Mouse (Mus musculus) left cerebral cortex, postnatal 4 days (tissue): ENCODE measurements at regions not wholly inside any gene's neighbourhood (a gene's known extent, or its start where the extent isn't known, plus 50 kb on each side); places are given as distances from the start of the nearest gene placed in this dataset.

Experiments used
- DNase-seq: peaks from one replicate; pipeline ENCODE4 v3.0.0-alpha.2; 2022
- intact Hi-C: fragments of 180-260 bp; cut with DNase I; formaldehyde crosslinking; loops from one replicate; pipeline ENCODE4 v1.15.1; 2025

DNA sequence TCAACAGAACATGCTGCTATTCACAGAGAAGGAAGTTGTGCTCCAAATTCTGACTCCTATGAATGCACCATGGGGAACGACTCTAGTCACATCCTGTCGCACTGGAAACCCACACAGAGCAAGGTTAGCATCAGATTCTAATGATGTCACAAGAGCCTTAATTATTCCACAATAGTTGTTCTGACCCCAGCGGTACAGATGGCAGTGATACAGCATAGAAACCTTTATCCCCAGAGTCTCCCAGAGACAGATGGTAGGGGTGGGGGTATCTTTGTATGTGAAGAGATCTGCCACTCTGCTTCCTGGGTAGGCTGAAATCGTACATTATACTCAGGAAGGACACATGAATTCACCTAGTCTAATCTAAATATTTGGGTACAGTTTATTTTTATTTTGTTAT, 123.5 kb upstream of the Bank1 start:
- intact Hi-C loops: no loop called here
- peak; percentile 22 for DNase-seq

DNA sequence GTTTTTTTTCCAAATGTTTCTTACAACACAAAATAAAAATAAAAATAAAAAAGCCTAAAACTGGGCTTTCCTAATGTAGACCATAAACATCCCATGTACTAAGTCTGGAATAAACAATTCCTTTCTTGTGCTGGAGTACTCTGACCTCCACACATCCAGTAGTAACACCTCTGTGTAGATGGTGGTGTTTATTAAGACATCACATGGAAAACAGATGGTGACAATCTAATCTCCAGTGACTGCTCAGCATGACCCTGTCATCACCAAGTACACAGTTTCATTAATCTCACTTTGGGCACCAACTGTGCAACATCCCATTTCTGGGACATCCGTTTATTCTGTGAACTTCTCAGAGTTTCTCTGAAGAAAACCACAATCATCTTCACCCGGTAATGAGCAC, 118.7 kb upstream of the Bank1 start:
- intact Hi-C loops: no loop called here
- DNase-seq: no peak

DNA sequence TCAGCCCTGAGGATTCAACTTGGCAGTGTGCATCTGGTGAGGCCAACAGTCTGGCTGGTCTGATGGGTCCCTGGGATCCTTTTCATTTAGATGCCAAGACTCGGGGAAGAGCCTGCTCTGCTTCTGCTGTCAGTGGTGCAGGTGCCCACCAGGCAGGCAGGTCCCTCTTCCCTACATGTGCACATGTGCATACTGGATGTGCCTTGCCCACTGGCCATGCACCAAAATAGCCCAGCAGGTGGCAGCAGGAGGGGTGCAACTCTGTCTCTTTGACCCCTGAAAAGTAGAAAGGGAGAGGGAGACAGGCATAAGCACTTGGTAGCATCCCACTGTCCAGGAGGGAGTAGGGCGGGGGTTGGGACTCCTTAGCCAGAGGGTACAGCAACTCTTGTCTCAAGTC, 116.2 kb upstream of the Bank1 start:
- intact Hi-C loops: no loop called here
- DNase-seq: peak; percentile 30

DNA sequence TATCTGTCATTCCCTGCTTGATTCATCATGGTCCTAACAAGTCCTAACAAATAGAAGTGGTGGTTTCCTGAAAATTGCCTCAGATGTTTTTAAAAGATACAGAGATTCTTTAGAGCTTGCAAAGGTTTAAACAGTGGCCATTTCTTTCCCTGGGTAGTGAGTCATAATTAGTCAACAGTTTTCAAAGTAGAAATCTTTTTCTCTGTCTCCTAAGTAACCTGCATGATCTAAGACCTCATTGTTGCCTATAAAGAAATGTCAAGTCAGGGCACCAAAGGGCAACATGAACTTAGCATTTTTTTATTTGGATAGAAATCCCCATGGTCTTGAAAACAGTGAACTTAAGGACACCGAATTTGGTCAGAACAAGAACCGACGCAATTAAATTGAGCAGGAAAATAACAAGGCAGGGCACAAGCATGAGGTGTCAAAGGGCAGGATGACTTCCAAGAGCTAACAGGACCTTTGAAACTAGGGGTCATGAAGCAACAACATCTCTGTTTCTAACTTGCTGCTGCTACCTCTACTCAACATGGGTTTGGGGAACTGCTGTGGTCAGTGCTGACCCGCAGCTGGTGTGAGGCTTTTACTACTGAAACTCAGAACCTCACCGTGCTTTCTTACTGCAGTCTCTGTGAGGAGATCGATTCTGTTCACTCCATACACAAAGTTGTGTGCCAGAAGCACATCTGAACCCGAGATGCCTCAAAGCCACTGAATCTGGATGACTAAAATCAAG, 114.2 kb upstream of the Bank1 start:
- no peak for DNase-seq
- intact Hi-C loops: no loop called here

DNA sequence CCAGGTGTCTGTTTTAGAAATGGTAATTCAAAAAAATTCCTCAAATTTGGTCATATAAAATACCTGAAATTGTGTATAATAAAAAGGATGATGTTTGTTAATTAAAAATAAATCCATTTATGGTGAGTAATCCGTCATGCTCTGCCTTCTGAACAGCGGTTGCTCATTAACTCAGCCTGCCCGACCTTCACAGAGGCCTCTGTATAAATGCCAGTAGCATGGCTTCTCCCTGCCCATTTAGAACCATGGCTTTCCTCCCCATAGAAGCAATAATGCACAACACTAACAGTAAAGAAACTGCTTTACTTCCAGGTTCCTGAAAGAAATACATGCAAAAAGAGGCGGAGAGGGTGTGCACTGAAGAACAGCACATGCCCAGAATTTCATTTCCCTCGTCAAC, 113.5 kb upstream of the Bank1 start:
- intact Hi-C loops: no loop called here

DNA sequence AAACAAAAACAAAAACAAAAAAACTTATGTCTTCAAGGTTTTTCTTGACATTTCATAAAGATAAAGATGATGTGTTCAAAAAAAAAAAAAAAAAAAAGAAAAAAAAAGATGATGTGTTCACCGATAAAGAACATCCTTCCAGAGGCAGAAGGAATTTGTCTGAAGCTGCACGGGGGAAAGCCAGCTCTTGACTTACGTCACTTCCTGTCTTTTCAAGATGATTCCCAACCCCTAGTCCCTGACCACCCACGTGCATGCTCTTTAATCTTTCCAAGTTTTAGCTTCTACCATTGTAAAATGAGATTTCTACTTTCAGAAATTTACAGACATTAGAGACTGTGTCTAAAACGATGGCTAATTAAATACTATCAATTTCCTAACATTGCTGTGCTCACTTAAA, 108.5 kb upstream of the Bank1 start:
- DNase-seq: no peak
- intact Hi-C loops: no loop called here

More for the DNA sequence above, 113.5 kb upstream of the Bank1 start:
- DNase-seq: no peak

DNA sequence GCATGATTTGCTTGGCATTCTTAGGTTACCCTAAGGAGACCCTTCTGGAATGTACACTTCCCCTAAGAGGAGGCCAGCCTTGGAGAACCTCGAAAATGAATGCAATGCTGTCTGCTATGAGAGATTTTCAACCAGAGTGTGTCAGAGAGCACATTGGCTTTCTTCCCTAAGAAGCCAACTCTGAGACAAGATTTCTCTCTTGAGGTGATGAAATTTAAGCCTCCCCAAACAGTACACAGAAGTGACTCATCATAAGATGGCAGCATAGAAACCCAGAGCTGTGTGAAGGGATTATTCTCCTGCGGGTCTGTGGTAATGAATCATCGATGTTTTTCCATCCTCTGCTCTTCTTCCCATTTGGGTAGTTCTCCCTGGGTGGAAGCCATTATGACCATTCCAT, 106.2 kb upstream of the Bank1 start:
- DNase-seq: no peak
- intact Hi-C loops: no loop called here

DNA sequence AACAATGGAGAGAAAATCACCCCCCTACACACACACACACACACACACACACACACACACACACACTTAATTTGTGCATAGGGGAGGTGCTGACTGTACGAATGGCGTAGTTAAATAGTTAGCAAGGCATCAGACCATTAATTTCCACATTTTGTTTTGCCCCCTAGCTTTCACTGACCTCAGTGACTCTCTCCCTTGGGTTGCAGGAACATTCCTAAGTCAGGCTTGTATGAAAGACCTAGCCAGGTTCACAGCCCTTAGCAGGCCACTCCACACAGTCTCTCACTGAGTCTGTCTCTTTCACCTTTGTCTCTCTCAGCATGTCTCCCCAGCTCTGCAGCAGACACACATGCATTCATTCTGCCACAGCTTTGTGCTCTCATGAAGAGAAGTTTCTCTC, 101.6 kb upstream of the Bank1 start:
- no peak for DNase-seq
- intact Hi-C loops: no loop called here

DNA sequence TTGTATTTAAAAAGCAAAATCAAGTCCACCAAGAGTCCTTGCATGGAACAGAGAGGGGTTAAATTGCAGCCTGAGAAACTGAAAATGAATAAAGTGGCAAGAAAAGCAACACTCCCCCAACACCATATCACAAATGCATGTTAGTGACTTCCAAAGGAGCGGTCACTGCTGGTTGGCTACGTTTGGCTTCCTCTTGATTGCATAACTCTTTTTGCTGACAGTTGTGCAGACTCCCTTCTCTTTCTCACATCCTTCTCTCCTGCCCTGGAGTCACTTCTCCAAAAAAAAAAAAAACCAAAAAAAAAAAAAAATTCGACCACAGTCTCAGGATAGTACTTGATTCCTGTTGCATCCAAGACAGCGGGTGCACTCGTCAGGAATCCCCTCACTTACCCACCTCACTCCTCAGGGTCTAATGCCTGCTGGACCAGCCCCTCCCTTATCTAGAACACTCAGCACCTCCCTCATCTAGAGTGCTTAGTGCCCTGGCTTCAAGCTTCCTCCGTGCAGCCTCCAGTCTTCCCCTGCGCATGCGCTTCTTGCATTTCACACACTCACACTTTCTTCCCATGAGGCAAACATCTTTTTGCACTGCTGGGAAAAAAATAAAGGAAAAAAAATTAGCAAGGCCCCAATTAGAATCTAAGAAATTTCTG, 100.8 kb upstream of the Bank1 start:
- intact Hi-C loops: no loop called here
- no peak for DNase-seq

DNA sequence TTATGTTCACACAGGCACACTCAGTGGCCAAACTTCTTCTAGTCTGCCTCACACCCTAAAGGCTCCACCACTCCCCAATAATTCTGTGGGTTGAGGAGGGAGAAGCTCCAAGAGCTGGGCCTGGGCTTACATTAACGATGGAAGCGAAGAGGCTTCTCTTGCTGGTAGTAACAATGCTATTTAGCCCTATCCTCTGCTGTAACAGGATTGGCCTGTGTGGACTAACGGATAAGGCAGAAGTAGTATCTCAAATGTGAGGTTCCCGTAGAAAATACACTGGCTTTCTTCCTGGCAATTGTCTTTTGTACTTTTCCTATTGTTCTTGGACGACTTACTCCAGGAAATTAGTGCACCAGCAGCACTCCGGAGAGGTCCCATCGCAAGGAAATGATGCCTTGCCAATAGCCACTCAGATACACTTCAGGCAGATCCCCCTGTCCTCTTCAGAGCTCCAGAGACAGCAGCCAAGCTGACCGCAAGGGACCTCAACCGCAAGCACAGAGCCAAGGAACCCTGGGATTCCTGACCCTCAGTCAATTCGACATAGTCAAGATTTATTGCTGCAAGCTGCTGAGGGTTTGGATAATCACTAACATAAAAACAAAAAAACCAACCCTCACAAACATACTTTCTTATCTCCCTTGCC, 96.2 kb upstream of the Bank1 start:
- no peak for DNase-seq
- intact Hi-C loops: no loop called here

DNA sequence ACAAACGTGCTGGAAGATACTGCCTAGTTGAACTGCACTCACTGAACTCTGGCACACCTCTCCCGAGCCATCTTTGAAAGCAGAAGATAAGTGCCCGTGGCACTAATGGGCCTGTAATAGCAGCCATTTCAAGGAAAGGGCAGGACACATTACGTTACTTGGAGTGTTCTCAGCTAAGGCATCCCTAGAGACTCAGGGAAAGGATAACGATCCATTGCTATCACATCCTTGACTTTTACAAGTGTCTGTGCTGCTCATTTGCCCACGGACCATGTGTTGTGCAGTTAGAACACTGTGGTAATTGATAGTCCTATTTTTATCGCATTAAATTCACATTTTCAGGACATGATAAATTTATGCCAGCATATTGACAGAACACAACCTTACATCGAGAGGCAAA, 79.7 kb upstream of the Bank1 start:
- DNase-seq: no peak
- intact Hi-C loops: no loop called here

DNA sequence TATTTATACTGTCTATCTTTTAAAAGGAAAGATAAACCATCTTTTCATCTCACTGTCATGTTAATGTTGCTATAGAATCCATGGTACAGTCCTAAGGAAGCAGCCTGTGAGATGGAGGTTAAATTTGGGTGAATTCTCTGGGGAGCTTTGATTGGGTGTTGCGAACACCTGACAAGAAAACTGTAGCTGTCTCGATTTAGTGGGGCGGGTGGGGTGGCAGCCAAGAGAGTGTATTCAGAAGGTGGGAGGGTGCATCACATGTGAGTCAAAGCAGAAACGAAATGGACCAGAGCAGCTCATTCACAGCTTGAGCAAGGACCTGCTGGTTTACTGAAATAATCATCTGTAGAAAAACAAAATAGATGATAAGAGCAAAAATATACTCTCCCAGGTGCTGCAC, 57.4 kb upstream of the Bank1 start:
- intact Hi-C loops: no loop called here
- no peak for DNase-seq

DNA sequence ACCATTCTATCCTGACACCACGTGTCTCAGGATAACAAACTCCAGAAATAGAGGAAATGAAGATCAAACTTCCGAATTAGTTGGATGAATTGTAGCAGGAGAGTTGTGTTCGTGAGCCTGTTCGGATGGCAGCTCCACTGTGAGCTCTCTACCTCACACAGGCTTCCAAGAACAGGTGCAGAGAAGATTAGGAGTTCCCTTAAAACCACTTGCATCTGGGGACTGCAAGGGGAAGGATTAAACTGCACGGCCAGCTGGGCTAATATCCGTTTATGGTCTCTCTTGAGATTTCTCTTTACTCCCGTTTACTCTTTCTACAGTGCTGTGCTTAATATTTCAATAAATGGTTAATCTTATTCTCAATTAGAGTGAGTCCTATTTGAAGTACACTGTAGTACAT, 54.8 kb upstream of the Bank1 start:
- intact Hi-C loops: no loop called here
- no peak for DNase-seq

DNA sequence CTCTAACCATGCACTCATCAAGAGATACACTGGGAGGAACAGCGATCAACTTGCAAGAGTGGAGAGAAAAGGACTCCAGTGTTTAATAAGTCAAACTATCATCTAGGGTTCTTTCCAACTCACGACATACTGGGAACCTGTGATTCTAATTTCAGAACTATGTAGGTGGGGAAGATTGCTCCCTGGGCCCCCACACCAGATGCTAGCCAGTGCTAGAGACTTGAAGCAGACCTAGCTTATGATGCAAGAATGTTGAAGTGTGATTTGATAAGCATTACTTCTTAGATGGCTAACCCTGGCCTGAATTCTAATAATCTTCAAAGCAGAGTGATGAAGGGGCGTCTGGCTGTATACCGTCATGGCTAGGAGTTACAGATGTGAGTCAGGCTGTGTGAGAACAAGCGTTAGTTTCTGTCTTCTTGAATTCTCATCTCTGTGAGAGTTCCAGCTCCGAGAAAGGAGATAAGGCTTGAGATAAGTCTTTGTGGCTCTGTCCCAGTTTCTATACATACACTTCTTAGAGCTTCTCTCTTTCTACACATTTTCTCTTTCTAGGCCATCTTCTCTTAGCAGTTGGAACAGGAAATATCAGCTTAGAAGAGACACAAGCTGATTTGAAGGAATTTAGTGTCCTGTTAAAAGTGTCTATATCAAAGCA, 54.0 kb upstream of the Bank1 start:
- no peak for DNase-seq

DNA sequence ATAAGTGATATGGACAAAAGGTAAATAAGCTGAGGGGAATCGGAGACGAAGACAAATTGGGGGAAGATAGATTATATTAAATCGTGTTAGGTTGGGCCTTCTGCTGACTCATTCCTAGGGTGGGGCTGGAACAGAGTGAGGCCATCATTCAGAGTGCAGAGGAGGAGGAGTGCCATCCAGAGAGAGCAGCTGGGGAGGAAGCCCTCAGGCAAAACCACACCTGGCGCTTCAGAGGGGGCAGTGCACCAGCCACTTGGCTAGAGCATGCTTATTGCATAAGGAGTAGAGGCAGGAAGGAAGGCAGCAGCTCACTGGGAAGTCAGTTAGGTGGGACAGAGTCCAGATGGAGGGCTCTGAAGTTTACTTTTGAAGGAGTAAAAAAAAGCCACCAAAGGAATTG, 51.0 kb upstream of the Bank1 start:
- no peak for DNase-seq
- intact Hi-C loops: no loop called here

More for the DNA sequence above, 54.0 kb upstream of the Bank1 start:
- intact Hi-C loops: no loop called here
